Mouse (Mus musculus) bone marrow, adult 2 months (tissue): ENCODE measurements around the gene Ppt1. TPM values are rescaled to one million over a fixed set of nuclear protein-coding genes. Genes with fewer than 3 reads are reported as not detected.

Source experiments
- H3K27ac ChIP-seq: fragments of 200-500 bp; 2 replicates; pipeline ENCODE4 v1.5.1; 2012; ENCODE audit warnings: low read depth, mild to moderate bottlenecking, control low read depth, inconsistent platforms, low read length; ENCODE audit not compliant: control insufficient read depth, poor library complexity, insufficient read depth
- H3K4me1 ChIP-seq: fragments of 200-500 bp; 2 replicates; pipeline ENCODE4 v1.6.1; 2011; ENCODE audit warnings: low read length; ENCODE audit not compliant: control insufficient read depth, insufficient read depth
- H3K4me3 ChIP-seq: fragments of 200-500 bp; replicated peaks from 2 replicates; pipeline ENCODE3; 2011; ENCODE audit warnings: mild to moderate bottlenecking, low read depth, low read length, control low read depth; ENCODE audit not compliant: control insufficient read depth
- CTCF ChIP-seq: fragments of 200-500 bp; IDR thresholded peaks from 2 replicates; pipeline ENCODE4 v1.5.1; 2011; ENCODE audit warnings: low read length, control low read depth; ENCODE audit not compliant: control insufficient read depth, insufficient read depth
- POLR2A ChIP-seq: fragments of 200-500 bp; IDR thresholded peaks from 2 replicates; pipeline ENCODE4 v1.6.1; 2011; ENCODE audit warnings: low read depth, mild to moderate bottlenecking, control low read depth, low read length, borderline replicate concordance; ENCODE audit not compliant: control insufficient read depth
- WGBS: fragments of 180-500 bp; shearing (Covaris S2); methylation state at CpG from one replicate; pipeline ENCODE4 v1.1.7; 2018; 5-methylcytosine and 5-hydroxymethylcytosine counted together
- polyA plus RNA-seq: library from polyadenylated mRNA; stranded (reverse); fragments of >200 nt; gene quantifications from 2 replicates; pipeline ENCODE4 v1.2.4, GENCODE M21; 2011; ENCODE audit warnings: low replicate concordance; ENCODE audit not compliant: missing spikeins, insufficient read depth, insufficient read length

Ppt1 gene
- polyA plus RNA-seq, 1 experiment: 21.9 TPM

DNA sequence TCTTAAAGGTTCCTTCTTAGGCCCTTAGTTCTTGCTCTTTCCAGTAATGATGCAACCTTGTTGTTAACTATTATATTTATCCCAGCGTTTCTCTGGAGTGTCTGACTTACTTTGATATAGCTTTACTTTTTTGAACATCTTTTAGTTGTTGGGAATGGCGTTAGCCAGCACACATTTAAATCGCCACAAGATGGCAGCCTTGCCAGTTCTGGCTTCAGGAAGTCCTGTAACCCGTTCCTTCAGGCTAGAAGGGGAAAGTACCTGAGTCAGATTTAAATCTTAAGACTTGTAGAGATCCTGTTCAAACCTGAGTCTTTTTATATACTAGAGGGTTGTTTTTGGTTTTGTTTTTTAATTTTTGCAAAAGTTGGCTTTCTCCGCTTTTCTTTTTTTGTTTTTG, 62.3 kb downstream of the Ppt1 start:
- Histone ChIP-seq H3K27ac (no peak overlapping the region), H3K4me1 (peaks cover 3% of the 10 kb centered on the region; the same call in 1 of the 2 replicates), H3K4me3 (no peak overlapping the region)
- WGBS: 13% methylated on average over 5 of the region's 5 CpGs
- TF ChIP-seq POLR2A (no peak), CTCF (peak; percentile 69)

GRCm38 (mm10) chr4:122902156-122902555, 66.1 kb downstream of the Ppt1 start:
- 51% methylated on average over 6 of the region's 6 CpGs for WGBS
- Histone ChIP-seq H3K4me1 (peaks cover 2% of the 10 kb centered on the region; the same call in 1 of the 2 replicates), H3K4me3 (no peak overlapping the region), H3K27ac (no peak overlapping the region)
- peak; percentile 64 for TF ChIP-seq CTCF
- no peak for TF ChIP-seq POLR2A

GRCm38 (mm10) chr4:122903709-122904108, 67.7 kb downstream of the Ppt1 start:
- no peaks in the 10 kb centered on the region; the same call in 1 of the 2 replicates for H3K4me1 ChIP-seq
- no peak overlapping the region for H3K27ac ChIP-seq
- TF ChIP-seq CTCF (no peak), POLR2A (no peak)
- no peak overlapping the region for H3K4me3 ChIP-seq
- 52% methylated on average over 3 of the region's 3 CpGs for WGBS

DNA sequence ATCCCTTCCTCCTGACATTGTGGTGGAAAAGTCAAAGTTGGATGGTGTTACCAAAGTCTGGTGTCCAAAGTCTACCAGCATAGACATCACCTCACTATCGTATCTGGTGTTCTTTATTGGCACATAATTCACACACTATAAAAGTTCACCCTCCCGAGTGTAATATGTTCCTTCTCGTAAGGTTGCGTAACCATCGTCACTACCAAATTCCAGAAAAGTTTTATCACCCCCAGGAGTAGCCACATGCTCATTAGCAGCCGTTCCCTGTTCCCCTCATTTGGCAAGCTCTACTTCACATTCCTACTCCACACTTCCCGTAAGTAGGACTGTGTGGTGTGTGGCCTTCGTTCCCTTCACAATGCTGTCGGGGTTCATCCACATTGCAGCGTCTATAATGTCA, 69.3 kb downstream of the Ppt1 start:
- 71% methylated on average over 10 of the region's 10 CpGs for WGBS
- Histone ChIP-seq H3K4me3 (no peak overlapping the region), H3K4me1 (no peaks in the 10 kb centered on the region; the same call in 1 of the 2 replicates), H3K27ac (no peak overlapping the region)
- TF ChIP-seq CTCF: no peak
- TF ChIP-seq POLR2A: no peak

Other genes starting within 250 kb of the Ppt1 start
- gene 9530002B09Rik, start 147.0 kb upstream of the Ppt1 start, polyA plus RNA-seq: not detected in 2 replicates
- 213 and 346 TPM in 2 replicates for gene Cap1, start 49.8 kb downstream of the Ppt1 start, polyA plus RNA-seq
- gene Mfsd2a, start 124.9 kb downstream of the Ppt1 start, polyA plus RNA-seq: not detected in 2 replicates
- 0.40 and 0.60 TPM in 2 replicates for gene Mycl, start 159.4 kb downstream of the Ppt1 start, polyA plus RNA-seq
- 7.3 and 12.3 TPM in 2 replicates for gene Trit1, start 180.4 kb downstream of the Ppt1 start, polyA plus RNA-seq